Mouse (Mus musculus) forebrain, embryonic 10.5 days (tissue): ENCODE results near the gene 2510009E07Rik. TPM values are rescaled to one million over a fixed set of nuclear protein-coding genes. Genes with fewer than 3 reads are reported as not detected.
"Not testable (repeated sequence)": the region's sequence is repeated elsewhere in the genome, so short reads cannot be mapped to it uniquely, and the experiment has no call there.

Experiments used
- DNase-seq: peaks from one replicate; pipeline ENCODE4 v3.0.0-alpha.2; 2017; ENCODE audit warnings: low spot score; ENCODE audit errors: extremely low spot score
- H3K27ac ChIP-seq: fragments of 300-500 bp; sonication (generic); 2 replicates; pipeline ENCODE4 v1.5.1; 2016; ENCODE audit warnings: mild to moderate bottlenecking
- H3K27me3 ChIP-seq: fragments of 300-500 bp; sonication (generic); 2 replicates; pipeline ENCODE4 v1.6.1; 2016; ENCODE audit warnings: mild to moderate bottlenecking; ENCODE audit not compliant: poor library complexity, severe bottlenecking
- H3K36me3 ChIP-seq: fragments of 300-500 bp; sonication (generic); replicated peaks from 2 replicates; pipeline ENCODE4 v1.6.1; 2016; ENCODE audit warnings: mild to moderate bottlenecking, moderate library complexity
- H3K4me1 ChIP-seq: fragments of 300-500 bp; sonication (generic); 2 replicates; pipeline ENCODE4 v1.6.1; 2016
- H3K4me3 ChIP-seq: fragments of 300-500 bp; sonication (generic); 2 replicates; pipeline ENCODE4 v1.5.1; 2016; ENCODE audit warnings: mild to moderate bottlenecking, moderate library complexity
- H3K9me3 ChIP-seq: fragments of 300-500 bp; sonication (generic); 2 replicates; pipeline ENCODE4 v1.6.1; 2016; ENCODE audit warnings: mild to moderate bottlenecking, moderate library complexity
- WGBS: fragments of 180-500 bp; shearing (Covaris S2); methylation state at CpG from one replicate; pipeline ENCODE4 v1.1.7; 2016; 5-methylcytosine and 5-hydroxymethylcytosine counted together
- polyA plus RNA-seq: library from polyadenylated mRNA; unstranded; fragments of >200 nt; fragmentation: Nextera tagmentation; extraction: Ambion mirVana; gene quantifications from 2 replicates; pipeline ENCODE4 v1.2.1, GENCODE M21; 2016

2510009E07Rik gene
- polyA plus RNA-seq, 1 experiment from 2014 or later: 31.9 TPM

DNA sequence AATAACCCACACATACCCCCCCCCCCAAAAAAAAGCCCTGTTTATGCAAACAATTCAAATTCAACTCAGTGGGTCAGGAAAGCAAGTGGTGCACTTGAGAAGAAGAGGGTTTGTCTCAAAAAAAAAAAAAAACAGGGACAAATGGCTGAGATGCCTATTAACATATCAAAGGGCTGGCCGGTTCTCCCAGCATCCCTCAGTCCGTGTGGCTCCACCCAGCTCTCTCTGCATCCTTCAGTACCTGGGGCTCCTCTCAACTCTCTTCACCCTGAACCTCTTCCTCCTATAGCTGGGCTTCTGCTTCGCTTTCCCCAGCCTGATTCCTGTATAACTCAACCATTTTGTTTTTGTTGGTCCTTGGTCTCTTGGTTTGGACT lies 7.8 kb upstream of the 2510009E07Rik start:
- peak overlapping the region; percentile 28 for H3K4me3 ChIP-seq
- no peaks in the 10 kb centered on the region for H3K36me3 ChIP-seq
- peak overlapping the region; percentile 79 for H3K27ac ChIP-seq
- 8% methylated on average over 3 of the region's 3 CpGs for WGBS
- peaks cover 26% of the 10 kb centered on the region for H3K4me1 ChIP-seq
- H3K9me3 ChIP-seq: peaks cover 23% of the 10 kb centered on the region; the same call in 1 of the 2 replicates
- no peaks in the 10 kb centered on the region for H3K27me3 ChIP-seq
- DNase-seq: peak; percentile 50

DNA sequence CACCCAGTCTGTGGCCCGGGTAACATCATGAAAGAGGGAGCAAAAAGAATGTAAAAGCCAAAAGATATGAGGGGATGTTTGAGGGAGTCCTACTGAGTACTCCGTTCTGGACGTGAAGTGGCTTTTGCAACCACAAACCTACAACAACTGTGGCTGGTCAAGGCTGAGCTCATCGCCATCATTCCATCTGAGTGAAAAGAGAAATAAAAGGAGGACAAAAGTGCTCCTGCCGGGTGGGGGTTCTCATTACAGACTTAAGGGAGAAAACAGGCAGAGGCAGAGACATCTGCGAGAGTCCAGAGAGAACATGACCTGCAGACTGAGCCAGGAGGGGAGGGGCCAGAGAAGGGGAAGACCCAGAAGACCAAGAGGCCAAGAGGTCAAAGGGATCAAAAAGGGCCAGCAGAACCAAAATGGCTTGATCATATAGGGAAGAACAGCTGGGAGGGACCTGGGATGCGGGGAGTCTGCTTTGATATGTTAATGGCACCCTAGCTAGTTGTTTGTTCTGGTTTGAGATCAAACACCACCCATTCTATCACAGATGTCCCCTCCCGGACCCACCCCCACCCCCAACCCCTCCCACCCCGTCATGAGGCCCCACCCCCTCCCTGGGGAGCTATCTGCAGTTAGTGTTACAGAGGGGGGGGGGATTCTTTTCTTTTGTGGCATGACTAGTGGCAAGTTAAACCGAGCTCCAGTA lies 7.3 kb upstream of the 2510009E07Rik start:
- H3K4me1 ChIP-seq: peaks cover 26% of the 10 kb centered on the region
- peak overlapping the region; percentile 28; the same call in 1 of the 2 replicates for H3K4me3 ChIP-seq
- H3K9me3 ChIP-seq: peaks cover 23% of the 10 kb centered on the region; the same call in 1 of the 2 replicates
- H3K27ac ChIP-seq: peak overlapping the region; percentile 79
- DNase-seq: peak; percentile 44
- no peaks in the 10 kb centered on the region for H3K27me3 ChIP-seq
- no peaks in the 10 kb centered on the region for H3K36me3 ChIP-seq
- 20% methylated on average over 10 of the region's 10 CpGs for WGBS

DNA sequence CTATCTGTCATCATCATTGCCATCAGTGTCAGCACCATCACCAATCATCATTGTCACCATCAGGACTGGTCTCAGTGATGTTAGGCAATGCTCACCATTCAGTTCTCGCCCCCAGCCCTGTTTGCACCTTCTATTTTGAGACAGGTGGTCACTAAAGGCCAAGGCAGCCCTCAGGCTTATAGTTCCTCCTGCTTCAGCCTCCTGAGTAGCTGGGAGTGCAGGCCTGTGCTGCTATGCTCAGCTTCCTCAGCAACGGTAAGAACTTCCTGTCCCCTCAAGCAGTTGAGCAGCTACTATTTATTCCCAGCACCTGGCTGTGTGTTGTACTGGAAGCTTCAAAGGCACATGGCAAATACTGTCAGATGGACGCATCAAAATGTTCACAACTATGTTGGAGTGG lies 3.7 kb upstream of the 2510009E07Rik start:
- Histone ChIP-seq H3K4me1 (peaks cover 40% of the 10 kb centered on the region), H3K36me3 (no peaks in the 10 kb centered on the region), H3K27ac (no peak overlapping the region), H3K27me3 (peaks cover 12% of the 10 kb centered on the region), H3K4me3 (no peak overlapping the region), H3K9me3 (peaks cover 23% of the 10 kb centered on the region; the same call in 1 of the 2 replicates)
- DNase-seq: no peak
- 86% methylated on average over 3 of the region's 3 CpGs for WGBS

DNA sequence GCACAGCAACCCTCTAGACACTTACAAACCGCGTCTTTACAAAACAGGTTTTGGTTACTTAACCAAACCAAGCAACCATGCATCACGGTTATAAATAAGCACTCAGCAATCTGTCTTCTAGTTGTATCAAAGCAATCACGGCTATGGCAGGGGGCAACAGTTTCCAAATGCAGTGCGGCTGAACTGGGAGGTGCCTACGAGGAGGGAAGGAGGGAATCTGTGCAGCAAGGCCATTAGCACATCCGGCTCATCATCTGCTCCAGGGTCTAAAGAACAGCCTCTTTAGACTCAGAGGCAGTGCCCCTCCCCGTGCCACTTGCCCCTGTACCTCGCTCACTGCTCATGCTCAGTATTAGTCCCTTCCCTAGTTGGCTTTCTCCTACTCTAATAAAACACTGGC lies 2.5 kb upstream of the 2510009E07Rik start:
- Histone ChIP-seq H3K27ac (no peak overlapping the region), H3K27me3 (peaks cover 23% of the 10 kb centered on the region), H3K4me1 (peaks cover 41% of the 10 kb centered on the region), H3K36me3 (no peaks in the 10 kb centered on the region), H3K4me3 (no peak overlapping the region), H3K9me3 (peaks cover 23% of the 10 kb centered on the region; the same call in 1 of the 2 replicates)
- no peak for DNase-seq
- 82% methylated on average over 9 of the region's 9 CpGs for WGBS

DNA sequence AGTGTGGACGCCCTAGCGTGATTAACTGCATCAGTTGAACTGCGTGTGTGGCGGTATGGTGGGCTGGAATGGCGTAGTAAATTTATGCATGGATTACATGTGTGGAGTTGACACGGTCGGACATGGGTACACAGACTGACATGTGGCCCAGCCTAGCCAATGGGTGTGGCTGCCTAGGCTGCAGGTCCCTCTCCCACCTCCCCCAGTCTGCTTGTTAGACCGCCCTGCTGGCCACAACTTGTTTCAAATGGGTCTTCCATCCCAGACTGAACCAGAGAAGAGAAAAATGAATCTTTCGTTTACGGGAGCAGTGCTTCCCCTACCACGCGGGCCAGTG lies 745 bp upstream of the 2510009E07Rik start:
- 1% methylated on average over 12 of the region's 12 CpGs for WGBS
- peak overlapping the region; percentile 95 for H3K27ac ChIP-seq

DNA sequence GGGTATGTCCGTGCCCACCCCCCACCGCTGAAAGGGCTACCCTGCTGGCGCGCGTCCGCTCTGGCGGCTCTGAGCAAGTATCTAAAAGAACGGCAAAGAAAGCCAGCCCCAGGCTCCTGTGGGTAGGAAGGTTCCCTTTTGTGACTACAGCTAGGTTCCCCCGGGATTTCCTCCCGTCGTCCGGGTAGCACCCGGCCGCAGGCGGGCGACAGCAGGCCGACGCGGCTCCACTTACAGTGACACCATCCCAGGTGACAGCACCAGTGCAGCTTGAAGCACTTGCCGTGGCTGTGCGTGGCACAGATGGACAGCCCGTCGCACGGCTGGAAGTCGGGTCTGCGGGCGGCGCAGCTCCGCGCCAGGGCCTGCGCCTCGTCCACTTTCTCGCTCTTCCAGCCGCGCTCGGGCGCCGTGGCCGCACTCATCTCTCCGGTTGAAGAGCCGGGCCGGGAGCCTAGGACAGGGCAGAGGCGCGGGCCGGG lies 443 bp downstream of the 2510009E07Rik start:
- peaks cover 44% of the 10 kb centered on the region for H3K4me1 ChIP-seq
- peak overlapping the region; percentile 95 for H3K27ac ChIP-seq
- DNase-seq: peak; percentile 61
- peaks cover 7% of the 10 kb centered on the region for H3K36me3 ChIP-seq
- H3K27me3 ChIP-seq: peaks cover 23% of the 10 kb centered on the region
- 0% methylated on average over 45 of the region's 45 CpGs for WGBS
- H3K9me3 ChIP-seq: peaks cover 3% of the 10 kb centered on the region; the same call in 1 of the 2 replicates
- peak overlapping the region; percentile 88 for H3K4me3 ChIP-seq

More for the DNA sequence above, 745 bp upstream of the 2510009E07Rik start:
- H3K27me3 ChIP-seq: peaks cover 23% of the 10 kb centered on the region
- peak; percentile 43 for DNase-seq
- H3K9me3 ChIP-seq: peaks cover 14% of the 10 kb centered on the region; the same call in 1 of the 2 replicates
- H3K4me3 ChIP-seq: peak overlapping the region; percentile 88
- H3K4me1 ChIP-seq: peaks cover 41% of the 10 kb centered on the region
- H3K36me3 ChIP-seq: no peaks in the 10 kb centered on the region

DNA sequence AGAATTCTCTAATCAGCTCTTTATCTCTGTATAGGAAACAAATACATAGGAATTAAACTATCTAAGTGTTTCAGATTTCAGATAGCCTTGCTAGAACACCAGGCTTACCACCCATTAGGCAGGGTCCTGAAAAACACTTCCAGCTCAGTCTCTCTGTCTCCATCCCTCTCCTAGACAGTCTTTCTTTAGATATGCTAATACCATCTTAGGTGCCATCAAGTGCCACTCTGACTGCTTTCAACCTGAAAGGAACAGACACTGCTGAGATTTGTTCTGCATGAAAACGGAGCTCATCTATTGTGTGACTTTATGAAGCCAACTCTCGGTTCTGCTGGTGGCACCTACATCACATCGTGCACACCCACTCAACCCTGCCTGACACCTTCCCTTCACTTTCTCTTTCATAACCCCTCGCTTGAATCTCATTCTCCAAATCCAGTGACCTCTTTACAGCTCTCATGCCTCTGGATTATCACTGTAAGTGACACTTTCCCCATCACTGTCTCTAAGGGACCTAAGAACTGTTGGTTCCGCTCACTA lies 4.2 kb downstream of the 2510009E07Rik start:
- Histone ChIP-seq H3K4me1 (peaks cover 38% of the 10 kb centered on the region), H3K36me3 (peaks cover 38% of the 10 kb centered on the region), H3K27ac (no peak overlapping the region), H3K27me3 (peaks cover 13% of the 10 kb centered on the region), H3K9me3 (peaks cover 11% of the 10 kb centered on the region; the same call in 1 of the 2 replicates), H3K4me3 (no peak overlapping the region)
- 38% methylated on average over 5 of the region's 5 CpGs for whole genome bisulfite sequencing
- DNase-seq: no peak

DNA sequence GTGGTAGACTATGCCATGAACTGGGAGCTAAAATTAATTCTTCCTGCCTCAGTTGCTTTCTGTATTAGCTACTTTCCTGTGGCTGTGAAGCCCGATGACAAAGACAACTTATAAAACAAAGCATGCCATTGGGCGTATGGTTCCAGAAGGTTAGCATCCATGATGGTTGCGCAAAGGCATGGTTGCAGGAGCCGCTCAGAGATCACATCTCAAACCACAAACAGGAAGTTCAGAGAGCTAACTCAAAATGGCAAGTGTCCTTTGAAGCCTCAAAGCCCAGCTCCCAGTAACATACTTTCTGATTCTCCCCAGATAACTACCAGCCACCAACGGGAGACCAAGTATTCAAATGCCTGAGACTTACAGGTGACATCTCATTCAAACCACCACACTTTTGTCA lies 5.3 kb downstream of the 2510009E07Rik start:
- no peak for DNase-seq
- H3K4me1 ChIP-seq: peaks cover 26% of the 10 kb centered on the region
- H3K36me3 ChIP-seq: peaks cover 38% of the 10 kb centered on the region
- WGBS: 94% methylated on average over 5 of the region's 5 CpGs
- H3K9me3 ChIP-seq: peaks cover 14% of the 10 kb centered on the region; the same call in 1 of the 2 replicates
- peaks cover 13% of the 10 kb centered on the region for H3K27me3 ChIP-seq
- H3K4me3 ChIP-seq: no peak overlapping the region
- H3K27ac ChIP-seq: no peak overlapping the region

DNA sequence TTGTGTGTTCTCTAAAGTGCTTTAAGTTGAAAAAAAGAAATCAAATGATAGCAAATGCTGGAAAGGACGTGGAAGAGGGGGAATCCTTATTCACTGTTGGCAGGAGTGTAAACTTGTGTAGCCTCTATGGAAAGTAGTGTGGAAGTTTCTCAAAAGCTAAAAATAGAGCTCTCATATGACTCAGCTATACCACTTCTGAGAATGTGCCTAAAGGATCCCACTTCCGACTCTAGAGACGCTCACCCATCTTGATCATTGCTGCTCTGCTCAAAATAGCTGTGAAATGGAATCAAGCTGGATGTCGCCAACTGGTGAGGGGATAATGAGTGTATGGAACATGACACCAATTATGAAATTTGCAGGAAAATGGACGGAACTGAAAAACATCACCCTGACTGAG lies 7.1 kb downstream of the 2510009E07Rik start:
- Histone ChIP-seq H3K27me3 (peaks cover 4% of the 10 kb centered on the region; the same call in 1 of the 2 replicates), H3K27ac (no peak overlapping the region), H3K4me3 (no peak overlapping the region), H3K9me3 (peaks cover 23% of the 10 kb centered on the region; the same call in 1 of the 2 replicates), H3K36me3 (peaks cover 54% of the 10 kb centered on the region), H3K4me1 (peaks cover 12% of the 10 kb centered on the region)
- DNase-seq: no peak
- 95% methylated on average over 5 of the region's 5 CpGs for WGBS

DNA sequence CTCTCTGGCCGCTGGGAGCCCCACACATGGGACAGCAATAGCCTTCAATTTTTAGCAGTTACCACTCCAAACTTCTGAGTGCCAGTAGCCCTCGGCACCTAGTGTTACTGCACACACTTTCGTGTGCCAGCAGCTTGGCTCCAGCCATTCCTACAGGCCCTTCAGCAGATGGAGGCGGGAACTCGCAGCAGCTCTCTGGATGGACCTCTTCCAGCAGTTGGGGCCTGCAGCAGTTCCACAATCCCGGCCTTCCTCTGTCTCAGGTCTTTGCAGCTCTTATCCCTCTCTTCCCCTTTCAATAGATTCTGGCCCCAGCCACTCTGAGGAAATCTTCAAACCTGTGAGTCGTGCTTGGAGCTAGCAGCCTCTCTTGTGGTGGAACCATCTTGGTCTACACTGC lies 17.7 kb downstream of the 2510009E07Rik start:
- WGBS: 91% methylated on average over 7 of the region's 7 CpGs

DNA sequence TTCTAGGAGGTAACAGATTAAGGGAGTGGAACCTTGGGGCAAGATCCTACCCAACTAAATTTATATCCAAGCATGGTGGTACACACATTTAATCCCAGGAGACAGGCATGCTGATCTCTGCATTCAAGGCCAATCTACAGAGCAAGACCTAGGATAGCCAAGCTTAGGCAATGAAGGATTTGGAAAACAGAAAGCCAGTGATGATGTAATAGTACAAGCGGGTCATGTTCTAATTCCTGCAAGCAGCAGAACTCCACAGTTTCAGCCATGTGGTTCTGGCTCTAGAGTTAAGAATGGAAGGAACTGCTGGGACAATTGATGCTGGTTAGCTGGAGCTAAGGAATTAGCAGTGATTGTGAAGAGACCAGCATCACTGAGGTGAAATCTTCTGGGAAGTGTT lies 20.8 kb downstream of the 2510009E07Rik start:
- H3K27me3 ChIP-seq, H3K27ac ChIP-seq, H3K4me3 ChIP-seq, DNase-seq, H3K9me3 ChIP-seq, H3K4me1 ChIP-seq: not testable (repeated sequence)
- peaks cover 22% of the 10 kb centered on the region for H3K36me3 ChIP-seq
- 93% methylated on average over 1 of the region's 1 CpGs for WGBS

More for the DNA sequence above, 17.7 kb downstream of the 2510009E07Rik start:
- Histone ChIP-seq H3K4me1 (no peaks in the 10 kb centered on the region), H3K9me3 (no peaks in the 10 kb centered on the region), H3K27me3 (no peaks in the 10 kb centered on the region), H3K4me3 (no peak overlapping the region), H3K36me3 (peaks cover 19% of the 10 kb centered on the region), H3K27ac (no peak overlapping the region)
- DNase-seq: no peak

DNA sequence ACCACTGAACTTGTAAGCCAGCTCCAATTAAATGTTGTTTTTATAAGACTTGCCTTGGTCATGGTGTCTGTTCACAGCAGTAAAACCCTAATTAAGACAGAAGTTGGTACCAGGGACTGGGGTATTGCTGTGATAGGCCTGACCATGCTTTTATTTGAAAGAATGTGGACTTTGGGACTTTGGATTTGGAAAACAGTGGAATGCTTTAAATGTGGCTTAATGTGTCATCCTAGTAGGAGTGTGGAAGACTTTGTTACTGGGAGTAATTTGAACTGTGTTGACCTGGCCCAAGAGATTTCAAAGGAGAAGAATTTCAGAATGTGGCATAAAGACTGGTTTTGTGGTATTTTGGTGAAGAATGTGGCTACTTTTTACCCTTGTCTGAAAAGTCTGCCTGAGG lies 21.4 kb downstream of the 2510009E07Rik start:
- not testable (repeated sequence) for H3K27me3 ChIP-seq, H3K4me3 ChIP-seq, H3K27ac ChIP-seq, DNase-seq, H3K4me1 ChIP-seq, H3K9me3 ChIP-seq
- H3K36me3 ChIP-seq: peaks cover 26% of the 10 kb centered on the region

DNA sequence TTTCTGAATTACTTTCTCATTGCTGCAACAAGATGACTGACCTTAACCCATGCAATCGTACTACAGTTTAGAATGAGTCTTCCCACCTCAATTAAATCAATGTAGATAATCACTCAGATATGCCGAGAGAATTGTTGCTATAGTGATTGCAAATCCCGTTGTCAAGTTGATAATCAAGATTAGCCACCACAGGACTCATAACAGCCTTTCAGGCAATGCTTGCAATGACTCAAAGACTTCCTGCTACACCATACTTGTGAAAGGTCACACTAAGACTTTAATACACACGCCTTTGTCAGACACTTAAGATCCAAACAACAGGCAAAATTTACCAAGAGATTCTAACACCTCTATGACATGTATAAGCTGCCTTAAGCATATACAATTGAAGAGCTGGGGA lies 22.6 kb downstream of the 2510009E07Rik start:
- H3K9me3 ChIP-seq: peaks cover 5% of the 10 kb centered on the region; the same call in 1 of the 2 replicates
- H3K27ac ChIP-seq: no peak overlapping the region
- no peak overlapping the region for H3K4me3 ChIP-seq
- no peak for DNase-seq
- 92% methylated on average over 4 of the region's 4 CpGs for WGBS
- H3K27me3 ChIP-seq: no peaks in the 10 kb centered on the region
- peaks cover 18% of the 10 kb centered on the region for H3K36me3 ChIP-seq
- H3K4me1 ChIP-seq: peaks cover 5% of the 10 kb centered on the region
